In genomic region chr11:80171884-80172283, GRCm38 (mm10) we compare ENCODE assay signal across 13 mouse cellular contexts. TPM values are rescaled to one million over a fixed set of nuclear protein-coding genes. Genes with fewer than 3 reads are reported as not detected.
DNase-seq lines count a peak whose midpoint lies in the region; ATAC-seq and TF ChIP-seq lines count a peak whose summit lies in the region.
"Had no signal": no experiment of that assay in that cellular context is flagged by ENCODE, and none has a peak within 500 bp of the region (broad histone marks: within the 10 kb centered on the region; RNA-seq: fewer than 3 reads in every experiment).

No protein-coding gene starts in this region.

- no peaks in the 10 kb centered on the region for H3K4me1 ChIP-seq in stomach, postnatal 0 days (replicated peaks; ENCODE audit: control insufficient read depth, insufficient read depth)
- H3K4me1 ChIP-seq in forebrain, embryonic 14.5 days (ENCODE audit: control insufficient read depth, insufficient read depth, low read length), result no peaks in the 10 kb centered on the region
- H3K4me1 ChIP-seq: limb, embryonic 15.5 days; neural tube, embryonic 12.5 days had no signal

- H3K27me3 ChIP-seq in stomach, postnatal 0 days (ENCODE audit: control insufficient read depth, insufficient read depth, low read length), result no peaks in the 10 kb centered on the region
- no peaks in the 10 kb centered on the region for H3K27me3 ChIP-seq in forebrain, embryonic 14.5 days (replicated peaks; ENCODE audit: control insufficient read depth, insufficient read depth, low read length)
- H3K27me3 ChIP-seq: limb, embryonic 15.5 days had no signal

- no peak for TF ChIP-seq EP300 in stomach, postnatal 0 days (optimal IDR thresholded peaks at IDR 0.05)

- no peak overlapping the region for H3K4me3 ChIP-seq in stomach, postnatal 0 days (ENCODE audit: low read depth, low read length)
- H3K4me3 ChIP-seq in forebrain, embryonic 14.5 days (ENCODE audit: low read depth, low read length), result no peak overlapping the region
- H3K4me3 ChIP-seq: limb, embryonic 15.5 days; neural tube, embryonic 12.5 days had no signal

- H3K27ac ChIP-seq in stomach, postnatal 0 days (replicated peaks), result no peak overlapping the region
- no peak overlapping the region for H3K27ac ChIP-seq in forebrain, embryonic 14.5 days (ENCODE audit: low read depth, low read length)
- H3K27ac ChIP-seq: hindbrain, embryonic 14.5 days; limb, embryonic 15.5 days; neural tube, embryonic 12.5 days had no signal

- TF ChIP-seq CTCF in stomach, postnatal 0 days (IDR thresholded peaks at IDR 0.05; ENCODE audit: low read depth), result no peak

- no peaks in the 10 kb centered on the region for H3K36me3 ChIP-seq in stomach, postnatal 0 days (ENCODE audit: control insufficient read depth, insufficient read depth, low read length)
- no peaks in the 10 kb centered on the region for H3K36me3 ChIP-seq in forebrain, embryonic 14.5 days (ENCODE audit: control insufficient read depth, insufficient read depth, low read length)
- H3K36me3 ChIP-seq: limb, embryonic 15.5 days; neural tube, embryonic 12.5 days had no signal

- peak; percentile 64 for ATAC-seq in stomach, postnatal 0 days (ENCODE audit: low FRiP score, low TSS enrichment)
- no peak for ATAC-seq in frontal cortex, adult (ENCODE audit: low TSS enrichment)
- no peak for ATAC-seq in forebrain, embryonic 14.5 days

- no peak overlapping the region for H3K4me2 ChIP-seq in stomach, postnatal 0 days (replicated peaks; ENCODE audit: low read depth)
- H3K4me2 ChIP-seq in forebrain, embryonic 14.5 days (ENCODE audit: low read length), result no peak overlapping the region
- H3K4me2 ChIP-seq: hindbrain, embryonic 14.5 days; limb, embryonic 15.5 days; neural tube, embryonic 12.5 days had no signal

- no peak overlapping the region for H3K9ac ChIP-seq in stomach, postnatal 0 days (ENCODE audit: low read length)
- no peak overlapping the region for H3K9ac ChIP-seq in forebrain, embryonic 14.5 days (ENCODE audit: low read length)
- H3K9ac ChIP-seq: hindbrain, embryonic 14.5 days; limb, embryonic 15.5 days; neural tube, embryonic 12.5 days had no signal

- 65% methylated on average over 4 of the region's 4 CpGs for WGBS in stomach, postnatal 0 days
- 73% methylated on average over 4 of the region's 4 CpGs for WGBS in forebrain, embryonic 14.5 days

- DNase-seq in ovary, adult 18-20 months (ENCODE audit: low spot score), result peak; percentile 17
- no peak for DNase-seq in ovary, postnatal 10 days (ENCODE audit: low spot score)
- peak; percentile 76 for DNase-seq in adrenal gland, postnatal 14 days
- peak; percentile 88 to 93 for DNase-seq in kidney, postnatal 25 days
- DNase-seq in stomach, postnatal 0 days (ENCODE audit: low spot score), result no peak
- DNase-seq in left cerebral cortex, postnatal 10 days (ENCODE audit: extremely low spot score in 1 of 2, low spot score in 2 of 2), result no peak
- no peak for DNase-seq in forebrain, embryonic 14.5 days (ENCODE audit: low spot score)
- DNase-seq: layer of hippocampus, postnatal 36 days had no signal

- intact Hi-C loops in left cerebral cortex, postnatal 10 days (cut with DNase I), result no loop called here

- no peaks in the 10 kb centered on the region for H3K9me3 ChIP-seq in stomach, postnatal 0 days (ENCODE audit: control insufficient read depth, low read length)
- H3K9me3 ChIP-seq in forebrain, embryonic 14.5 days (replicated peaks; ENCODE audit: control insufficient read depth, low read length), result no peaks in the 10 kb centered on the region
- H3K9me3 ChIP-seq: limb, embryonic 15.5 days; neural tube, embryonic 12.5 days had no signal

RNA-seq across cellular contexts. Expression of gene Rnf135, which starts 11.8 kb away (rescaled TPM):
- 7.8 and 9.4 TPM in 2 replicates for total RNA-seq in adrenal gland, postnatal 14 days (2021)
- polyA plus RNA-seq in stomach, postnatal 0 days (2015; fragmentation: Nextera tagmentation; extraction: Ambion mirVana), result 7.5 and 8.8 TPM in 2 replicates
- total RNA-seq in left cerebral cortex, postnatal 10 days (2021), result 1 to 10 TPM; 3.5 to 4.1 TPM
- 2.4 and 2.6 TPM in 2 replicates for polyA plus RNA-seq in forebrain, embryonic 14.5 days (2014; fragmentation: Nextera tagmentation; extraction: Ambion mirVana)

RNA-seq across cellular contexts. Expression of gene Adap2, which starts 18.0 kb away (rescaled TPM):
- 13.6 and 13.9 TPM in 2 replicates for total RNA-seq in adrenal gland, postnatal 14 days (2021)
- polyA plus RNA-seq in stomach, postnatal 0 days (2015; fragmentation: Nextera tagmentation; extraction: Ambion mirVana), result 3.6 and 5.4 TPM in 2 replicates
- total RNA-seq in left cerebral cortex, postnatal 10 days (2021), result 1 to 10 TPM; 8.3 to 8.5 TPM
- polyA plus RNA-seq in forebrain, embryonic 14.5 days (2014; fragmentation: Nextera tagmentation; extraction: Ambion mirVana), result 2.0 TPM in 2 replicates
- total RNA-seq: MEL had no signal

RNA-seq across cellular contexts. Expression of gene Tefm, which starts 29.9 kb away (rescaled TPM):
- 18.6 and 22.1 TPM in 2 replicates for total RNA-seq in adrenal gland, postnatal 14 days (2021)
- 18.6 and 20.5 TPM in 2 replicates for polyA plus RNA-seq in stomach, postnatal 0 days (2015; fragmentation: Nextera tagmentation; extraction: Ambion mirVana)
- 10 to 100 TPM in 1 of 2 experiments, 1 to 10 TPM in 1; 9.6 to 11.5 TPM for total RNA-seq in left cerebral cortex, postnatal 10 days (2021)
- polyA plus RNA-seq in forebrain, embryonic 14.5 days (2014; fragmentation: Nextera tagmentation; extraction: Ambion mirVana), result 24.3 and 24.9 TPM in 2 replicates

RNA-seq across cellular contexts. Expression of gene Rhot1, which starts 36.9 kb away (rescaled TPM):
- total RNA-seq in adrenal gland, postnatal 14 days (2021), result 66.5 and 69.1 TPM in 2 replicates
- 28.4 and 30.4 TPM in 2 replicates for polyA plus RNA-seq in stomach, postnatal 0 days (2015; fragmentation: Nextera tagmentation; extraction: Ambion mirVana)
- 10 to 100 TPM; 67.5 to 69.6 TPM for total RNA-seq in left cerebral cortex, postnatal 10 days (2021)
- polyA plus RNA-seq in forebrain, embryonic 14.5 days (2014; fragmentation: Nextera tagmentation; extraction: Ambion mirVana), result 68.8 and 78.1 TPM in 2 replicates

Comparison
In these comparisons a context has a peak if more than half of its experiments do, and no peak if none do; other contexts are left out.
1. DNase-seq: peak in ovary, adult 18-20 months (single experiment), adrenal gland, postnatal 14 days (single experiment) and kidney, postnatal 25 days (2 of 2); none in ovary, postnatal 10 days (single experiment), stomach, postnatal 0 days (single experiment), left cerebral cortex, postnatal 10 days (0 of 2) and forebrain, embryonic 14.5 days (single experiment).